Mouse (Mus musculus) WW6 (cell line): Measurements from ENCODE around the gene Arhgap24.
"Not testable (repeated sequence)": the region's sequence is repeated elsewhere in the genome, so short reads cannot be mapped to it uniquely, and the experiment has no call there.

Experiments used
- DNase-seq: peaks from one replicate; pipeline ENCODE4 v3.0.0-alpha.2; 2013; ENCODE audit warnings: low read depth, low spot score

Arhgap24 gene

DNA sequence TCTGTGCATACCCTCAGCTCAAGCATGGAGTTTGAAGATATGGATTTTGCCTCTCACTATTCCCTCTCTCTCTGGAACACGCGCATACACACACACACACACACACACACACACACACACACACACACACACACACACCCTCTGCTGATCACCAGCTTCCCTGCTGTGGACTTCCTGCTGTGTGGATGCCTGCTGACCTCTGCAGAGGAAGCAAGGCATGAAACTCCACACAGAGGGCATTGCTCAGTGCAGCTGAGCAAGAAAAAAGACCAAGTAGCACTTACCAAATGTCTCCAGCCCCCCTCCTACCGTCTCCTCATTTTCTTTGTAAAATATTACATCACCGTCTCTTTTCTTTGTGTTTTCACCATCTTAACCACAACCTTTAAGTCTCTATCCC is 310.1 kb downstream of the Arhgap24 start:
- no peak for DNase-seq

- DNase-seq: no peak
These were observed 312.3 kb downstream of the Arhgap24 start for GRCm38 (mm10) chr5:102793536-102793935.

DNA sequence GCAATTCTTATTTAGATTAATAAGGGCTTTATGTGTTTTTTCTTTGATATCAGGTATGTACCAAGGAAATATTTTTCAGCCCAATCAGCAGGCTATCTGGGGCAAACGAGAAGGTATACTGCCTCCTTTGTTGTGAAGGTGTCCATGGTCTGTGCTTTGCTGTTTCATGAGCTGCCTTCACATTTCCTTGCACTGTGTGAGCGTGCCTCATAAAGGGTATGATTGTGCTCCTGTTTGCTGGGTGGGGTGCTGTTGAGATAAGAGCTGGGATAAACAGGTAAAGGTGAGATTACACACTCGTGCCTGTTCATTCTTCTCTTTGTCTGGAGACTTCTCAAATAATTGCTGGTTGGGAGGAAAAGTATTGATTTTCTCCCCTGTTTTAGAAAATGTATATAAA is 320.3 kb downstream of the Arhgap24 start:
- DNase-seq: no peak

DNA sequence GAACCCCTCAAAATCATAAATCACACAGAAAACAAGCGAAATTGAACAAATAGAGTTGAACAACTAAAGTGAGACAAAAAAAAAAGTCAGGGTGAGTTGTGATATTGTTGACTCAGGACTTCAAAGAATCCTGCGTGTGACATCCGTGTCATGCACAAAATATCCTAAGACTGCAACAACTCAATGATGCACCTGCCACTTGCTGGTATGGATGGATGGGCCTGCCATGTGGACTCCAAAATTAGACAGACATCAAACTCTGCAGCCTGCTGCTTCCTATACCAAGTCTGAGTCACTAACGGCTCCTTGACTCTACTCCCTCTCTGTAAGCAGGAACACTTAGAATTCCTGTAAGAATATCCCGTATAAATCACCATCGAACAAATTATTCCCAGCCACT is 321.6 kb downstream of the Arhgap24 start:
- no peak for DNase-seq

DNA sequence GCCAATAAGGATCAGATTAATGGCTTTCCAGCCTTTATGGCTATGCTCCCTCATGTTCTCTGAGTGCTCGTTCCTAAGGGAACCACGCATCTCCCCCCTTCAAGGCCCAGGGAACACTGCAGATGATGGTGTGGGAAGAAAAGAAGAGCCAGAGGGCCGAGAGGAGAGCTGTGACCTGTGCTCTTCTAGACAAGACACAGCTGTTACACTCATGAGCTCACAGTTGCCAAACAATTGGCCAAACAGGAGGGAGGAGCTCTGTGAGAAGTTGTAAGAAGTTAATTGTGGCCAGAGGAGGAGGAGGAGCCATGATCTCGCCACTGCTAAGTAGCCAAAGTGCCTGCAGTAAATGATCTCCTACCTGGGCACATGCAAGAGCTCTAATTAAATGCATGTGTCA is 322.5 kb downstream of the Arhgap24 start:
- DNase-seq: no peak

- DNase-seq: no peak
These were observed 326.3 kb downstream of the Arhgap24 start for GRCm38 (mm10) chr5:102807518-102807917.

- no peak for DNase-seq
These were observed 329.3 kb downstream of the Arhgap24 start for GRCm38 (mm10) chr5:102810366-102810957.

GRCm38 (mm10) chr5:102813271-102813670 is 332.1 kb downstream of the Arhgap24 start:
- DNase-seq: no peak

- DNase-seq: no peak
These were observed 336.4 kb downstream of the Arhgap24 start for GRCm38 (mm10) chr5:102817641-102818040.

DNA sequence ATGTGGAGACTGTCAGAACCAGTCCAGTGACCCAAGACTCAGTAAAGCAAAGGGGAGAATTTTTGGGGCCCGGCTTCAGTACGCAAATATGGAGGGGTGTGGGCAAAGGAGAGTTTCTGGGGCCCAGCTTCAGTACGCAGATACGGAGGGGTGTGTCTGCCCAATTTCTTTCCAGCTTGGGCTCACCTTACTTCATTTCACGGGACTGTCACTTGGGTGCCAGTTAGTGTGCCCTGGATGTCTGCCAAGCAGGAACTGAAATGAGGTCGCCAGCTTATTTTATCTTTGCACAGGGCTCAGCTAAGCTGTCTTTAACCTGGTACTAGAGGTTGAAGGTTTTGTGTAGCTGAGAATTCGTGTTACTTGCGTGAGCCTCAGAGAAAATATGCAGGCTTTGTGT is 344.3 kb downstream of the Arhgap24 start:
- no peak for DNase-seq

- no peak for DNase-seq
These were observed 357.9 kb downstream of the Arhgap24 start for GRCm38 (mm10) chr5:102839071-102839470.

DNA sequence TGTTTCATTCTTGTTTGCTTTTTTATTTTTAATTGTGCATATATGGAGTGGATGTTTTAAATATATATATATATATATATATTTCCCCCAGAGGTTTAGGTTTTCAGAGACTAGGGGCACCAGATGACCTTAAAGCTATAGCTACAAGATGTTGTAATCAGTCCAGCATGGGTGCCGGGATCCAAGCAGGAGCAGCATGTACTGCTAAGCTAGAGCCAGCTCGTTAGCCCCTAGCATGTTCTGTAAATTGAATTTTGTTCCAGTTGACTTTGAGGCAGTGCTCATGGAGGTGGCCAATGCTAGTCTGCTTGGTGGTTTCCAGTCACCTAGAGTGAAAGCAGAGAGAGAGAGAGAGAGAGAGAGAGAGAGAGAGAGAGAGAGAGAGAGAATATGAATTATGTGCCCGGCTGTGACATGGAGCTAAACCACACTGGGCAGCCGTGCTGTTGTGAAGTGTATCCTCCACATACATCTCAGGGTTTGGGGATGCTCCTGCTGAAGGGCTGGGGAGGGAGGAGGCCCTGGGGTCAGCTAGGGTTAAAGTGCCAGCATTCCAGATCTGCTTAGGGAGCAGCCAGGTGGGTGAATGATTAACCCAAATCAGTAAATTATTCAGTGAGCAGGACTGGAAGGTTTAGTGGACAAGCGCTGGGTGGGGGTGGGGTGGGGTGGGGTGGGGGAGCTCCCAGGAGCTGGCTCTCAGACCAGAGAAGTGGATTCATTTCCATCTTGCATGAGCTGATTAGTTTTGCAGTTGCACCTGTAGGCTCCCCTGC is 362.9 kb downstream of the Arhgap24 start:
- DNase-seq: no peak

- no peak for DNase-seq
These were observed 363.8 kb downstream of the Arhgap24 start for GRCm38 (mm10) chr5:102844731-102845598.

- DNase-seq: no peak
These were observed 364.6 kb downstream of the Arhgap24 start for GRCm38 (mm10) chr5:102845800-102846199.

GRCm38 (mm10) chr5:102847859-102848258 is 366.7 kb downstream of the Arhgap24 start:
- no peak for DNase-seq

- no peak for DNase-seq
These were observed 370.6 kb downstream of the Arhgap24 start for GRCm38 (mm10) chr5:102851761-102852160.

DNA sequence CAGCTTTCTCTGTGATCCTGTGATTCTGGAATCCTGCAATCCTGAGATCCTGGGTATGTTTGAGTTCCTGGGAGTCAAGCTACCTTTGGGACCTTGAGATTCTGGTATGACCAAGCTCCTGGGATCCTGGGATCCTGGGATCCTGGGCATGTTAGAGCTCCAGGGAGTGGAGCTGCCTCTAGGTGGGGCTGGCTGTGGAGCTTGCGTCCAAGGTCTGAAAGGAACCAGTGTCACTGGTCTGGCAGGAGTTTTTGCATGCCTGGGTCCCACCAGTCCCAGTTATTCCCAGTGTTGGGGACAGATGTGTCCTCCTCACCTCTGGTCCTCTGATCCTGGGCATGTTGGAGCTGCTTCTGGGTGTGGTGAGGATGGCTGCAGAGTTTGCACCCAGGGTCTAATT is 372.6 kb downstream of the Arhgap24 start:
- DNase-seq: no peak

DNA sequence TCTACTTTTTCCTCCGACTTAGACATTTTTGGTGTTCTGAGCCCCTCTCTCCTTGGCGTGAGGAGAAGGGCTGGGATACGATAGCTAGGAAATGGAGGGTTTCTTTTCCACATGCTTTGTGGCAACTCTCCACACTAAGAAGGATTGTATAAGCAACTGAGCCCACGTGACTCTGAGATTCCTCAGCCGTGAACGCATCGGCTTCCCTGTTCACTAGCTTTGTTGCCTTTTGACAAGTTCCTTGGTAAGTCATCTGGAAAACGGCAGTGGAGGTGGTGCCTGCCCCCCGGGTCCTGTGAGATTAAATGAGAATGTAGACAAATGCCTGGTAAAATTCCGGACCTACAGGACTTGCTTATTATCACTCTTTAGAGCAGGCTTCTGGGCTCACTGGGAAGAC is 374.6 kb downstream of the Arhgap24 start:
- DNase-seq: no peak

- DNase-seq: no peak
These were observed 376.9 kb downstream of the Arhgap24 start for GRCm38 (mm10) chr5:102858047-102858446.

GRCm38 (mm10) chr5:102859749-102860148 is 378.6 kb downstream of the Arhgap24 start:
- no peak for DNase-seq

DNA sequence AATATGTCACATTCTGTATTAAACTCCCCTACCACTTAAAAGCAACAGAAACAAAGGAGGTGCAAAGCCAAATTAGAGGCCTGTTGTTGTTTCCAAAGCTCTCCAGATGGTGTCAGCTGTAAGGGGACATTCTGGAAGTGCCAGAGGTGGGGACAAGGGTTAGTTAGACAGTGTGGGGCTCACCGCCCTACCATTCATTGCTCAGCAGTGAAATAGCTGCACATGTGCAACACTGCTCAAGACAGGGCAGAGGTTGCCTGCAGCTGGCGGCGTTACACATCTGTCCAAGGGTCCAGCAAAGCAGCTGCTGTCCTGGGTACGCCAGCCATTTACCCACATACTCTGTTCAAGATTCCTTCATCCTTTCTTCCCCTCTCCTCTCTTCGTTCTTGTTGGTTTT is 387.0 kb downstream of the Arhgap24 start:
- DNase-seq: no peak

GRCm38 (mm10) chr5:102872996-102873395 is 391.8 kb downstream of the Arhgap24 start:
- DNase-seq: not testable (repeated sequence)
